Mouse (Mus musculus) limb, embryonic 12.5 days (tissue): ENCODE results near the gene Map4k1. TPM values are rescaled to one million over a fixed set of nuclear protein-coding genes. Genes with fewer than 3 reads are reported as not detected.
A peak's percentile ranks its signal among the peaks of the same experiment; 100 is the strongest.

Experiments used
- ATAC-seq: fragments of 200-750 bp; cut with Nextera tagmentation; 2 replicates; pipeline ENCODE4 v1.8.0; 2017; ENCODE audit warnings: low read depth, moderate TSS enrichment; ENCODE audit not compliant: insufficient number of reproducible peaks, insufficient read depth, low FRiP score, low TSS enrichment
- H3K27ac ChIP-seq: fragments of 300-500 bp; sonication (generic); 2 replicates; pipeline ENCODE4 v1.5.1; 2016; ENCODE audit warnings: mild to moderate bottlenecking, moderate library complexity
- H3K27me3 ChIP-seq: fragments of 300-500 bp; sonication (generic); 2 replicates; pipeline ENCODE4 v1.6.1; 2016; ENCODE audit warnings: mild to moderate bottlenecking, moderate library complexity
- H3K36me3 ChIP-seq: fragments of 300-500 bp; sonication (generic); 2 replicates; pipeline ENCODE4 v1.6.1; 2016; ENCODE audit warnings: mild to moderate bottlenecking, moderate library complexity
- H3K4me1 ChIP-seq: fragments of 300-500 bp; sonication (generic); replicated peaks from 2 replicates; pipeline ENCODE4 v1.6.1; 2016
- H3K4me2 ChIP-seq: fragments of 300-500 bp; sonication (generic); 2 replicates; pipeline ENCODE4 v1.6.1; 2016; ENCODE audit warnings: mild to moderate bottlenecking, moderate library complexity
- H3K4me3 ChIP-seq: fragments of 300-500 bp; sonication (generic); replicated peaks from 2 replicates; pipeline ENCODE4 v1.5.1; 2016; ENCODE audit warnings: mild to moderate bottlenecking
- H3K9ac ChIP-seq: fragments of 300-500 bp; sonication (generic); replicated peaks from 2 replicates; pipeline ENCODE4 v1.6.1; 2016; ENCODE audit warnings: mild to moderate bottlenecking, moderate library complexity
- H3K9me3 ChIP-seq: fragments of 300-500 bp; sonication (generic); 2 replicates; pipeline ENCODE4 v1.6.1; 2016; ENCODE audit warnings: mild to moderate bottlenecking, moderate library complexity
- WGBS: fragments of 180-500 bp; shearing (Covaris S2); methylation state at CpG from one replicate; pipeline ENCODE4 v1.1.7; 2016; 5-methylcytosine and 5-hydroxymethylcytosine counted together
- polyA plus RNA-seq: library from polyadenylated mRNA; unstranded; fragments of >200 nt; fragmentation: Nextera tagmentation; extraction: Ambion mirVana; gene quantifications from 2 replicates; pipeline ENCODE4 v1.2.1, GENCODE M21; 2016

Map4k1 gene
- polyA plus RNA-seq, 1 experiment from 2014 or later, result 10.9 TPM

- peaks cover 21% of the 10 kb centered on the region for H3K4me1 ChIP-seq
- H3K9me3 ChIP-seq, result no peaks in the 10 kb centered on the region
- no peaks in the 10 kb centered on the region for H3K27me3 ChIP-seq
- H3K4me2 ChIP-seq, result peak overlapping the region; percentile 90
- ATAC-seq, result no peak
- H3K9ac ChIP-seq, result peak overlapping the region; percentile 69; the same call in 1 of the 2 replicates
- peaks cover 16% of the 10 kb centered on the region for H3K36me3 ChIP-seq
- peak overlapping the region; percentile 71; the same call in 1 of the 2 replicates for H3K4me3 ChIP-seq
- peak overlapping the region; percentile 91 for H3K27ac ChIP-seq
- 80% methylated on average over 11 of the region's 11 CpGs for WGBS
Observed at GRCm38 (mm10) chr7:28983141-28983564, 1.3 kb downstream of the Map4k1 start.

- peaks cover 9% of the 10 kb centered on the region for H3K36me3 ChIP-seq
- peaks cover 21% of the 10 kb centered on the region for H3K4me1 ChIP-seq
- H3K4me2 ChIP-seq, result 0 out of 2 replicates have a peak overlapping the region, but pooled peaks have one; percentile 90
- H3K9me3 ChIP-seq, result no peaks in the 10 kb centered on the region
- H3K27ac ChIP-seq, result no peak overlapping the region
- 80% methylated on average over 4 of the region's 4 CpGs for WGBS
- no peak for ATAC-seq
- no peaks in the 10 kb centered on the region for H3K27me3 ChIP-seq
- H3K9ac ChIP-seq, result no peak overlapping the region
- H3K4me3 ChIP-seq, result no peak overlapping the region
Observed at GRCm38 (mm10) chr7:28983849-28984248, 2.0 kb downstream of the Map4k1 start.

GRCm38 (mm10) chr7:28984452-28984851, 2.6 kb downstream of the Map4k1 start:
- H3K4me2 ChIP-seq, result no peak overlapping the region
- peaks cover 21% of the 10 kb centered on the region for H3K4me1 ChIP-seq
- no peak overlapping the region for H3K9ac ChIP-seq
- ATAC-seq, result no peak
- H3K9me3 ChIP-seq, result no peaks in the 10 kb centered on the region
- H3K27me3 ChIP-seq, result no peaks in the 10 kb centered on the region
- H3K36me3 ChIP-seq, result peaks cover 3% of the 10 kb centered on the region
- H3K4me3 ChIP-seq, result no peak overlapping the region
- 95% methylated on average over 1 of the region's 1 CpGs for WGBS
- no peak overlapping the region for H3K27ac ChIP-seq

GRCm38 (mm10) chr7:28985207-28985606, 3.4 kb downstream of the Map4k1 start:
- ATAC-seq, result no peak

GRCm38 (mm10) chr7:28990766-28991273, 9.0 kb downstream of the Map4k1 start:
- 53% methylated on average over 14 of the region's 14 CpGs for WGBS
- H3K4me2 ChIP-seq, result no peak overlapping the region
- peaks cover 6% of the 10 kb centered on the region; the same call in 1 of the 2 replicates for H3K9me3 ChIP-seq
- ATAC-seq, result no peak
- no peaks in the 10 kb centered on the region for H3K4me1 ChIP-seq
- no peaks in the 10 kb centered on the region for H3K27me3 ChIP-seq
- H3K27ac ChIP-seq, result no peak overlapping the region
- H3K9ac ChIP-seq, result no peak overlapping the region
- no peak overlapping the region for H3K4me3 ChIP-seq
- no peaks in the 10 kb centered on the region for H3K36me3 ChIP-seq

More at GRCm38 (mm10) chr7:28985207-28985606, 3.4 kb downstream of the Map4k1 start:
- Histone ChIP-seq H3K36me3 (0 out of 2 replicates have a peak, but pooled peaks cover 2% of the 10 kb centered on the region), H3K9ac (no peak overlapping the region), H3K27ac (no peak overlapping the region), H3K4me2 (no peak overlapping the region), H3K9me3 (no peaks in the 10 kb centered on the region), H3K4me3 (no peak overlapping the region), H3K4me1 (peaks cover 21% of the 10 kb centered on the region), H3K27me3 (no peaks in the 10 kb centered on the region)
- WGBS, result 91% methylated on average over 7 of the region's 7 CpGs

GRCm38 (mm10) chr7:28991616-28992015, 9.8 kb downstream of the Map4k1 start:
- no peaks in the 10 kb centered on the region for H3K4me1 ChIP-seq
- 69% methylated on average over 5 of the region's 5 CpGs for WGBS
- no peaks in the 10 kb centered on the region for H3K36me3 ChIP-seq
- no peak overlapping the region for H3K4me2 ChIP-seq
- no peaks in the 10 kb centered on the region for H3K27me3 ChIP-seq
- H3K9me3 ChIP-seq, result peaks cover 6% of the 10 kb centered on the region; the same call in 1 of the 2 replicates
- H3K9ac ChIP-seq, result no peak overlapping the region
- no peak overlapping the region for H3K4me3 ChIP-seq
- no peak overlapping the region for H3K27ac ChIP-seq
- no peak for ATAC-seq

- 80% methylated on average over 3 of the region's 3 CpGs for WGBS
- no peak overlapping the region for H3K27ac ChIP-seq
- H3K4me2 ChIP-seq, result no peak overlapping the region
- no peaks in the 10 kb centered on the region for H3K4me1 ChIP-seq
- peaks cover 6% of the 10 kb centered on the region; the same call in 1 of the 2 replicates for H3K9me3 ChIP-seq
- H3K9ac ChIP-seq, result no peak overlapping the region
- no peak overlapping the region for H3K4me3 ChIP-seq
- no peaks in the 10 kb centered on the region for H3K27me3 ChIP-seq
- ATAC-seq, result no peak
- no peaks in the 10 kb centered on the region for H3K36me3 ChIP-seq
Observed at GRCm38 (mm10) chr7:28992997-28993396, 11.1 kb downstream of the Map4k1 start.

- Histone ChIP-seq H3K9ac (no peak overlapping the region), H3K4me2 (no peak overlapping the region), H3K36me3 (no peaks in the 10 kb centered on the region), H3K9me3 (peaks cover 6% of the 10 kb centered on the region; the same call in 1 of the 2 replicates), H3K27me3 (no peaks in the 10 kb centered on the region), H3K27ac (no peak overlapping the region), H3K4me1 (no peaks in the 10 kb centered on the region), H3K4me3 (no peak overlapping the region)
- ATAC-seq, result no peak
- WGBS, result 80% methylated on average over 3 of the region's 3 CpGs
Observed at GRCm38 (mm10) chr7:28993402-28993801, 11.6 kb downstream of the Map4k1 start.

- 6% methylated on average over 43 of the region's 43 CpGs for WGBS
- peak overlapping the region; percentile 87 for H3K27ac ChIP-seq
- ATAC-seq, result peak; percentile 69
Observed at GRCm38 (mm10) chr7:29000651-29001605, 19.1 kb downstream of the Map4k1 start.

GRCm38 (mm10) chr7:29007224-29008101, 25.6 kb downstream of the Map4k1 start:
- H3K9ac ChIP-seq, result no peak overlapping the region
- H3K27ac ChIP-seq, result no peak overlapping the region
- no peak overlapping the region for H3K4me2 ChIP-seq
- H3K4me1 ChIP-seq, result no peaks in the 10 kb centered on the region
- H3K27me3 ChIP-seq, result no peaks in the 10 kb centered on the region
- H3K9me3 ChIP-seq, result no peaks in the 10 kb centered on the region
- WGBS, result 80% methylated on average over 9 of the region's 9 CpGs
- 0 out of 2 replicates have a peak, but pooled peaks cover 6% of the 10 kb centered on the region for H3K36me3 ChIP-seq
- H3K4me3 ChIP-seq, result no peak overlapping the region
- ATAC-seq, result no peak

More at GRCm38 (mm10) chr7:29000651-29001605, 19.1 kb downstream of the Map4k1 start:
- Histone ChIP-seq H3K9ac (peak overlapping the region; percentile 83), H3K4me2 (peak overlapping the region; percentile 88), H3K4me3 (peak overlapping the region; percentile 56), H3K27me3 (no peaks in the 10 kb centered on the region), H3K36me3 (0 out of 2 replicates have a peak, but pooled peaks cover 6% of the 10 kb centered on the region), H3K4me1 (no peaks in the 10 kb centered on the region), H3K9me3 (peaks cover 5% of the 10 kb centered on the region; the same call in 1 of the 2 replicates)
